Mouse (Mus musculus): ENCODE data around the gene Gm10181. TPM values are rescaled to one million over a fixed set of nuclear protein-coding genes. Genes with fewer than 3 reads are reported as not detected.

Gene Gm10181
- polyA plus RNA-seq, 1 experiment: not detected

DNA sequence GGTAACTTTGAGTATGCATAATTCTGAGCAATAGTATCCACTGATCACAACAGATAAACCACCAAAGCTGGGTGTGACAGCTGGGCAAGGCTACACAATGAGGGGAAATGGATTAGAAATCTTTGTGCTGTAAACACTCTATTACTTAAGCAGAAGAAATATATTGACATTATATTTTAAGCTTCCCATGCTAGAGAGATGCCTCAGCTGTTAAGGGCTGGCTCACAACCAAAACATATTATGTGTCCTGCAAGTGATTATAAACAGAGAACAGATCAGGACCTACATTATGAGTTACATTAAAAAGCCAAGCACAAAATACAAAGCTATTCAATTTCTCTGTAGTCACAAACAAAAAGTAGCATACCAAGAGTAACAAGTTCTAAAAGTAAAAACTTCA is 43.0 kb downstream of the Gm10181 start:
- Histone ChIP-seq H3K27ac (ENCODE audit: control insufficient read depth, insufficient read depth, low read depth, low read length, poor library complexity) (no peak overlapping the region), H3K4me3 (replicated peaks; ENCODE audit: control insufficient read depth, low read depth, low read length) (no peak overlapping the region), H3K4me1 (ENCODE audit: control insufficient read depth, insufficient read depth, low read length) (no peaks in the 10 kb centered on the region)
- TF ChIP-seq CTCF (IDR thresholded peaks at IDR 0.05; ENCODE audit: control insufficient read depth, insufficient read depth, low read length): no peak
- TF ChIP-seq POLR2A (IDR thresholded peaks at IDR 0.05; ENCODE audit: borderline replicate concordance, control insufficient read depth, low read depth, low read length): no peak

DNA sequence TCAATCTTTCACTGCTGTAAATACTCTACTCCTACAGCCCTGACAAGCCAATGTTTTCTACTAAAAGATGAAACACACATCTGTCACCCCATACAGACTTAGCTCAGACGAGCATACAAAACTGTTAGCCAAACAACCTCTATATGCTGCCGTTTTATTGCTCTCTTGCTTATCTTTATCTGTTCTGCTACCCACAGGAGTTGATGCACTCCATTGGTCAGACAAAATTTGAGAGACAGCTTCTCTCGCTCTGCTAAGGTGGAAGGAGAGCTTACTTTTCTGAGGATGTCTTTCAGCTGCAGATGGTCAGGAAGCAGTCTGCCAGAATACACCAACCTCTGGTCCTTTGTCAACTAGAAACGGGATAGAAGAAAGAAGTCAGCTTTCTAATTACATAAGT is 43.7 kb downstream of the Gm10181 start:
- 66% methylated on average over 4 of the region's 4 CpGs for WGBS
- no peak for TF ChIP-seq CTCF (IDR thresholded peaks at IDR 0.05; ENCODE audit: control insufficient read depth, insufficient read depth, low read length)
- TF ChIP-seq POLR2A (IDR thresholded peaks at IDR 0.05; ENCODE audit: borderline replicate concordance, control insufficient read depth, low read depth, low read length): no peak
- no peak overlapping the region for H3K4me3 ChIP-seq (replicated peaks; ENCODE audit: control insufficient read depth, low read depth, low read length)

GRCm38 (mm10) chr9:25138900-25139299 is 49.7 kb downstream of the Gm10181 start:
- Histone ChIP-seq H3K4me1 (ENCODE audit: control insufficient read depth, insufficient read depth, low read length) (no peaks in the 10 kb centered on the region), H3K27ac (ENCODE audit: control insufficient read depth, insufficient read depth, low read depth, low read length, poor library complexity) (no peak overlapping the region), H3K4me3 (replicated peaks; ENCODE audit: control insufficient read depth, low read depth, low read length) (no peak overlapping the region)
- TF ChIP-seq POLR2A (IDR thresholded peaks at IDR 0.05; ENCODE audit: borderline replicate concordance, control insufficient read depth, low read depth, low read length): no peak
- TF ChIP-seq CTCF (IDR thresholded peaks at IDR 0.05; ENCODE audit: control insufficient read depth, insufficient read depth, low read length): no peak
- WGBS: 96% methylated on average over 1 of the region's 1 CpGs

More for the DNA sequence above, 43.7 kb downstream of the Gm10181 start:
- Histone ChIP-seq H3K27ac (ENCODE audit: control insufficient read depth, insufficient read depth, low read depth, low read length, poor library complexity) (no peak overlapping the region), H3K4me1 (ENCODE audit: control insufficient read depth, insufficient read depth, low read length) (no peaks in the 10 kb centered on the region)

Other genes with a start within 250 kb of the Gm10181 start
- gene Herpud2, start 62.4 kb downstream of the Gm10181 start, polyA plus RNA-seq (2011; ENCODE audit: insufficient read depth, insufficient read length, low replicate concordance, missing spikeins): 10.7 and 15.6 TPM in 2 replicates
- gene Sept7, start 163.0 kb downstream of the Gm10181 start, polyA plus RNA-seq (2011; ENCODE audit: insufficient read depth, insufficient read length, low replicate concordance, missing spikeins): 48.2 and 75.9 TPM in 2 replicates

Measured in bone marrow, adult 2 months (tissue).